Mouse (Mus musculus): ENCODE measurements around the gene Tmem131l. TPM values are rescaled to one million over a fixed set of nuclear protein-coding genes. Genes with fewer than 3 reads are reported as not detected.

Tmem131l gene
- polyA plus RNA-seq, 1 experiment from 2014 or later: 49.9 TPM

- no peaks in the 10 kb centered on the region for H3K9me3 ChIP-seq (ENCODE audit: control insufficient read depth, low read length)
- no peak for ATAC-seq (replicated peaks; ENCODE audit: low FRiP score, low TSS enrichment, low read depth)
- WGBS: 59% methylated on average over 4 of the region's 4 CpGs
- DNase-seq (ENCODE audit: low spot score): no peak
- H3K4me2 ChIP-seq (ENCODE audit: low read length): no peak overlapping the region
- H3K9ac ChIP-seq (ENCODE audit: low read length): no peak overlapping the region
- H3K4me1 ChIP-seq (replicated peaks; ENCODE audit: control insufficient read depth, insufficient read depth, low read length): peaks cover 38% of the 10 kb centered on the region
- no peak overlapping the region for H3K27ac ChIP-seq (ENCODE audit: low read depth)
- H3K4me3 ChIP-seq (ENCODE audit: low read depth, low read length): no peak overlapping the region
- H3K27me3 ChIP-seq (replicated peaks; ENCODE audit: control insufficient read depth, insufficient read depth, low read length): no peaks in the 10 kb centered on the region
- H3K36me3 ChIP-seq (ENCODE audit: control insufficient read depth, insufficient read depth, low read length): no peaks in the 10 kb centered on the region
These were observed 55.6 kb downstream of the Tmem131l start for GRCm38 (mm10) chr3:83984379-83984778.

GRCm38 (mm10) chr3:83982821-83983220, 57.2 kb downstream of the Tmem131l start:
- DNase-seq (ENCODE audit: low spot score) (no peak), ATAC-seq (replicated peaks; ENCODE audit: low FRiP score, low TSS enrichment, low read depth) (no peak)
- Histone ChIP-seq H3K27ac (ENCODE audit: low read depth) (no peak overlapping the region), H3K9me3 (ENCODE audit: control insufficient read depth, low read length) (no peaks in the 10 kb centered on the region), H3K4me1 (replicated peaks; ENCODE audit: control insufficient read depth, insufficient read depth, low read length) (peaks cover 33% of the 10 kb centered on the region), H3K36me3 (ENCODE audit: control insufficient read depth, insufficient read depth, low read length) (no peaks in the 10 kb centered on the region), H3K4me3 (ENCODE audit: low read depth, low read length) (no peak overlapping the region), H3K9ac (ENCODE audit: low read length) (no peak overlapping the region), H3K27me3 (replicated peaks; ENCODE audit: control insufficient read depth, insufficient read depth, low read length) (no peaks in the 10 kb centered on the region), H3K4me2 (ENCODE audit: low read length) (no peak overlapping the region)
- 90% methylated on average over 4 of the region's 4 CpGs for WGBS

GRCm38 (mm10) chr3:83980231-83980872, 59.6 kb downstream of the Tmem131l start:
- Histone ChIP-seq H3K9ac (ENCODE audit: low read length) (no peak overlapping the region), H3K27ac (ENCODE audit: low read depth) (0 out of 2 replicates have a peak overlapping the region, but pooled peaks have one; percentile 22), H3K4me1 (replicated peaks; ENCODE audit: control insufficient read depth, insufficient read depth, low read length) (peaks cover 27% of the 10 kb centered on the region), H3K4me3 (ENCODE audit: low read depth, low read length) (no peak overlapping the region), H3K36me3 (ENCODE audit: control insufficient read depth, insufficient read depth, low read length) (no peaks in the 10 kb centered on the region), H3K9me3 (ENCODE audit: control insufficient read depth, low read length) (no peaks in the 10 kb centered on the region), H3K27me3 (replicated peaks; ENCODE audit: control insufficient read depth, insufficient read depth, low read length) (no peaks in the 10 kb centered on the region), H3K4me2 (ENCODE audit: low read length) (no peak overlapping the region)
- WGBS: 24% methylated on average over 6 of the region's 6 CpGs
- no peak for DNase-seq (ENCODE audit: low spot score)
- 0 out of 2 replicates have a peak, but pooled peaks have one; percentile 38 for ATAC-seq (replicated peaks; ENCODE audit: low FRiP score, low TSS enrichment, low read depth)

GRCm38 (mm10) chr3:83978497-83979410, 61.2 kb downstream of the Tmem131l start:
- Histone ChIP-seq H3K4me2 (ENCODE audit: low read length) (no peak overlapping the region), H3K27me3 (replicated peaks; ENCODE audit: control insufficient read depth, insufficient read depth, low read length) (no peaks in the 10 kb centered on the region), H3K9ac (ENCODE audit: low read length) (no peak overlapping the region), H3K36me3 (ENCODE audit: control insufficient read depth, insufficient read depth, low read length) (no peaks in the 10 kb centered on the region), H3K9me3 (ENCODE audit: control insufficient read depth, low read length) (no peaks in the 10 kb centered on the region), H3K27ac (ENCODE audit: low read depth) (0 out of 2 replicates have a peak overlapping the region, but pooled peaks have one; percentile 14), H3K4me3 (ENCODE audit: low read depth, low read length) (no peak overlapping the region), H3K4me1 (replicated peaks; ENCODE audit: control insufficient read depth, insufficient read depth, low read length) (peaks cover 21% of the 10 kb centered on the region)
- WGBS: 73% methylated on average over 4 of the region's 4 CpGs
- ATAC-seq (replicated peaks; ENCODE audit: low FRiP score, low TSS enrichment, low read depth): no peak
- DNase-seq (ENCODE audit: low spot score): no peak

- no peaks in the 10 kb centered on the region for H3K36me3 ChIP-seq (ENCODE audit: control insufficient read depth, insufficient read depth, low read length)
- H3K4me2 ChIP-seq (ENCODE audit: low read length): no peak overlapping the region
- DNase-seq (ENCODE audit: low spot score) (no peak), ATAC-seq (replicated peaks; ENCODE audit: low FRiP score, low TSS enrichment, low read depth) (no peak)
- no peak overlapping the region for H3K4me3 ChIP-seq (ENCODE audit: low read depth, low read length)
- H3K9ac ChIP-seq (ENCODE audit: low read length): no peak overlapping the region
- no peak overlapping the region for H3K27ac ChIP-seq (ENCODE audit: low read depth)
- H3K27me3 ChIP-seq (replicated peaks; ENCODE audit: control insufficient read depth, insufficient read depth, low read length): no peaks in the 10 kb centered on the region
- 59% methylated on average over 3 of the region's 3 CpGs for WGBS
- H3K4me1 ChIP-seq (replicated peaks; ENCODE audit: control insufficient read depth, insufficient read depth, low read length): peaks cover 21% of the 10 kb centered on the region
- H3K9me3 ChIP-seq (ENCODE audit: control insufficient read depth, low read length): no peaks in the 10 kb centered on the region
These were observed 62.2 kb downstream of the Tmem131l start for GRCm38 (mm10) chr3:83977817-83978216.

GRCm38 (mm10) chr3:83976161-83976560, 63.8 kb downstream of the Tmem131l start:
- no peaks in the 10 kb centered on the region for H3K27me3 ChIP-seq (replicated peaks; ENCODE audit: control insufficient read depth, insufficient read depth, low read length)
- ATAC-seq (replicated peaks; ENCODE audit: low FRiP score, low TSS enrichment, low read depth) (no peak), DNase-seq (ENCODE audit: low spot score) (no peak)
- peaks cover 21% of the 10 kb centered on the region for H3K4me1 ChIP-seq (replicated peaks; ENCODE audit: control insufficient read depth, insufficient read depth, low read length)
- WGBS: 86% methylated on average over 3 of the region's 3 CpGs
- no peak overlapping the region for H3K27ac ChIP-seq (ENCODE audit: low read depth)
- no peak overlapping the region for H3K9ac ChIP-seq (ENCODE audit: low read length)
- H3K4me3 ChIP-seq (ENCODE audit: low read depth, low read length): no peak overlapping the region
- no peaks in the 10 kb centered on the region for H3K9me3 ChIP-seq (ENCODE audit: control insufficient read depth, low read length)
- no peak overlapping the region for H3K4me2 ChIP-seq (ENCODE audit: low read length)
- H3K36me3 ChIP-seq (ENCODE audit: control insufficient read depth, insufficient read depth, low read length): no peaks in the 10 kb centered on the region

- DNase-seq (ENCODE audit: low spot score) (no peak), ATAC-seq (replicated peaks; ENCODE audit: low FRiP score, low TSS enrichment, low read depth) (no peak)
- Histone ChIP-seq H3K4me3 (ENCODE audit: low read depth, low read length) (no peak overlapping the region), H3K27ac (ENCODE audit: low read depth) (no peak overlapping the region), H3K9me3 (ENCODE audit: control insufficient read depth, low read length) (no peaks in the 10 kb centered on the region), H3K36me3 (ENCODE audit: control insufficient read depth, insufficient read depth, low read length) (no peaks in the 10 kb centered on the region; the same call in 1 of the 2 replicates), H3K4me1 (replicated peaks; ENCODE audit: control insufficient read depth, insufficient read depth, low read length) (peaks cover 11% of the 10 kb centered on the region), H3K4me2 (ENCODE audit: low read length) (no peak overlapping the region), H3K27me3 (replicated peaks; ENCODE audit: control insufficient read depth, insufficient read depth, low read length) (no peaks in the 10 kb centered on the region), H3K9ac (ENCODE audit: low read length) (no peak overlapping the region)
- WGBS: 70% methylated on average over 2 of the region's 2 CpGs
These were observed 66.6 kb downstream of the Tmem131l start for GRCm38 (mm10) chr3:83973339-83973738.

GRCm38 (mm10) chr3:83970629-83971028, 69.3 kb downstream of the Tmem131l start:
- no peak for ATAC-seq (replicated peaks; ENCODE audit: low FRiP score, low TSS enrichment, low read depth)

More at GRCm38 (mm10) chr3:83970629-83971028, 69.3 kb downstream of the Tmem131l start:
- H3K9me3 ChIP-seq (ENCODE audit: control insufficient read depth, low read length): no peaks in the 10 kb centered on the region
- no peak overlapping the region for H3K4me3 ChIP-seq (ENCODE audit: low read depth, low read length)
- H3K4me1 ChIP-seq (replicated peaks; ENCODE audit: control insufficient read depth, insufficient read depth, low read length): peaks cover 5% of the 10 kb centered on the region
- H3K36me3 ChIP-seq (ENCODE audit: control insufficient read depth, insufficient read depth, low read length): peaks cover 7% of the 10 kb centered on the region
- DNase-seq (ENCODE audit: low spot score): no peak
- no peak overlapping the region for H3K9ac ChIP-seq (ENCODE audit: low read length)
- H3K27ac ChIP-seq (ENCODE audit: low read depth): no peak overlapping the region
- H3K27me3 ChIP-seq (replicated peaks; ENCODE audit: control insufficient read depth, insufficient read depth, low read length): no peaks in the 10 kb centered on the region
- H3K4me2 ChIP-seq (ENCODE audit: low read length): no peak overlapping the region
- 42% methylated on average over 1 of the region's 1 CpGs for WGBS

Measured in intestine, embryonic 14.5 days (tissue).